Mouse (Mus musculus): ENCODE data around the gene Polr1b.

- TF ChIP-seq CTCF (IDR thresholded peaks at IDR 0.05; ENCODE audit: low read depth) (no peak), EP300 (IDR thresholded peaks at IDR 0.05; ENCODE audit: low read depth) (no peak)
Observed at GRCm38 (mm10) chr2:129083514-129083913, 17.3 kb upstream of the Polr1b start.

Data from liver, embryonic 14.5 days (tissue).